ENCODE assay signal across 7 mouse cellular contexts in the genomic region with DNA sequence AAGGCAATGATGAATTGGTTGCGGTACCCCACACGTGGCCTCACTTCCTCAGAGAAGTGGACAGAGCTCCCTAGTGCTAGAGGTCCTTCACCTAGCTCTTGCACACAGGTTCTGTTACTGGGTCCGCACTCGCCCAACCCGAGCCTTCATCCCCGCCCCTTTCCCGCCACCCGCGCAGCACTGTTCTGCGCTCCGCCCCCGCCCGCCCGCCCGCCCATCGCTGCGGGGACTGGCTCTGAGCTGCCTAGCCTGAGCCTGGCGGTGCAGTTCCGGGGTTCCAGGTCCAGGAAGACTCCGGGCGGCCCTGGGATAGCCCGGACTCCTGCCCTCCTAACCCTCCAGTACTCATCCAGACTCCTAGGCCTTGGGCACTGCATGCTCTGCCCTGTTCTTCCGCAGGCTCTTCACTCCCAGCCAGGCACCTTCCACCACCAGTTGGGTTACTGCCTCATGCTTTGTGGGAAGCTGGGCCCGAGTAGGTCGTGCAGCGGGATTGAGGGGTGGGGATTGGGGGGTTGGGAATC.
DNase-seq lines count a peak whose midpoint lies in the region; ATAC-seq lines count a peak whose summit lies in the region.

No protein-coding gene starts in this region.

- WGBS in intestine, embryonic 16.5 days, result 12% methylated on average over 17 of the region's 26 CpGs
- WGBS in limb, embryonic 10.5 days, result 12% methylated on average over 15 of the region's 26 CpGs
- 11% methylated on average over 23 of the region's 26 CpGs for WGBS in midbrain, embryonic 10.5 days

- H3K9me3 ChIP-seq in intestine, embryonic 16.5 days (ENCODE audit: control insufficient read depth, low read length), result no peaks in the 10 kb centered on the region
- no peaks in the 10 kb centered on the region for H3K9me3 ChIP-seq in limb, embryonic 10.5 days (replicated peaks)
- H3K9me3 ChIP-seq in midbrain, embryonic 10.5 days (replicated peaks), result 0 out of 2 replicates have a peak, but pooled peaks cover 4% of the 10 kb centered on the region

- H3K36me3 ChIP-seq in intestine, embryonic 16.5 days (ENCODE audit: control insufficient read depth, insufficient read depth, low read length), result no peaks in the 10 kb centered on the region
- no peaks in the 10 kb centered on the region for H3K36me3 ChIP-seq in limb, embryonic 10.5 days
- no peaks in the 10 kb centered on the region for H3K36me3 ChIP-seq in midbrain, embryonic 10.5 days

- H3K4me2 ChIP-seq in intestine, embryonic 16.5 days (ENCODE audit: low read depth, low read length), result peak overlapping the region; percentile 53

- ATAC-seq in common myeloid progenitor, adult 5-6 weeks (replicated peaks; ENCODE audit: low read depth, poor library complexity, severe bottlenecking), result peak; percentile 87
- ATAC-seq in intestine, embryonic 16.5 days, result peak; percentile 97

- no peak overlapping the region for H3K27ac ChIP-seq in intestine, embryonic 16.5 days (ENCODE audit: low read length)
- peak overlapping the region; percentile 61; the same call in 1 of the 2 replicates for H3K27ac ChIP-seq in limb, embryonic 10.5 days
- peak overlapping the region; percentile 79 for H3K27ac ChIP-seq in midbrain, embryonic 10.5 days (replicated peaks)

- peak overlapping the region; percentile 71 for H3K9ac ChIP-seq in intestine, embryonic 16.5 days (ENCODE audit: low read depth, low read length)

- no peaks in the 10 kb centered on the region for H3K27me3 ChIP-seq in intestine, embryonic 16.5 days (replicated peaks; ENCODE audit: control insufficient read depth, insufficient read depth, low read length)
- peaks cover 21% of the 10 kb centered on the region for H3K27me3 ChIP-seq in limb, embryonic 10.5 days (ENCODE audit: low read depth, poor library complexity, severe bottlenecking)
- no peaks in the 10 kb centered on the region for H3K27me3 ChIP-seq in midbrain, embryonic 10.5 days (ENCODE audit: low read depth, poor library complexity, severe bottlenecking)

- H3K4me3 ChIP-seq in intestine, embryonic 16.5 days (ENCODE audit: low read length), result peak overlapping the region; percentile 47
- peak overlapping the region; percentile 49 for H3K4me3 ChIP-seq in limb, embryonic 10.5 days
- peak overlapping the region; percentile 62 for H3K4me3 ChIP-seq in midbrain, embryonic 10.5 days

- no peaks in the 10 kb centered on the region for H3K4me1 ChIP-seq in intestine, embryonic 16.5 days (ENCODE audit: control insufficient read depth, insufficient read depth, low read length)
- no peaks in the 10 kb centered on the region for H3K4me1 ChIP-seq in limb, embryonic 10.5 days
- peaks cover 6% of the 10 kb centered on the region; the same call in 1 of the 2 replicates for H3K4me1 ChIP-seq in midbrain, embryonic 10.5 days

- DNase-seq in adrenal gland, adult (ENCODE audit: inconsistent age in 2 of 2, low spot score in 1 of 2), result peak; percentile 36 to 77
- peak; percentile 34 for DNase-seq in gastrocnemius, postnatal 25 days
- peak; percentile 47 for DNase-seq in limb, embryonic 10.5 days (ENCODE audit: low spot score)
- DNase-seq in midbrain, embryonic 10.5 days (ENCODE audit: low spot score), result peak; percentile 60
- peak; percentile 30 for DNase-seq in right cerebral cortex, postnatal 4 days
